Mouse (Mus musculus): ENCODE measurements around the gene Prkci. TPM values are rescaled to one million over a fixed set of nuclear protein-coding genes. Genes with fewer than 3 reads are reported as not detected.

The Prkci gene
- polyA plus RNA-seq, 1 experiment from 2014 or later = 3.8 TPM

DNA sequence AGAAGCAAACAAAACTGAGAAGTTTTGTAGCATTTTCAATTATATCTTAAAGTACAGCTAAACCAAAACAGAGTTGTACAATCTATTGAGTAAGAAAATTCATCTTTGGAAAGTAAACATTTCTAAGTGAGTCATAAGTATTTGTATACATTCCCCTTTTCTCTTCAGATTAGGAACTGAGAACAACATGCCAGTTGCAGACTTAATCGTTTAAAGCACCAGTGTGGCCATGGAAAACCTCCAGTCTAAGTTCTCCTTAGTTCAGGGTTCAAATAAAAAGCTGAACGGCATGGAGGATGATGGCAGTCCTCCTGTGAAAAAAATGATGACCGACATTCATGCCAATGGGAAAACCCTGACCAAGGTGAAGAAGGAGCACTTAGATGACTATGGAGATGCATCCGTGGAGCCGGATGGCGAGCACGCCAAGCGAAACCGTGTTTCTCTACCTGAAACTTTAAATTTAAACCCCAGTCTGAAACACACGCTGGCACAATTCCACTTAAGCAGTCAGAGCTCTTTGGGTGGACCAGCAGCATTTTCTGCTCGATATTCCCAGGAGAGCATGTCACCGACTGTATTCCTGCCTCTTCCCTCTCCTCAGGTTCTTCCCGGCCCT, 101.7 kb downstream of the Prkci start:
- DNase-seq (no peak), ATAC-seq (no peak)
- H3K4me1 ChIP-seq (ENCODE audit: insufficient read depth) = peaks cover 26% of the 10 kb centered on the region
- H3K27me3 ChIP-seq (ENCODE audit: insufficient read depth, low read length) = no peaks in the 10 kb centered on the region
- H3K4me2 ChIP-seq (ENCODE audit: low read depth, low read length) = peak overlapping the region; percentile 22; the same call in 1 of the 2 replicates
- WGBS (ENCODE audit: insufficient replicate concordance) = 87% methylated on average over 13 of the region's 13 CpGs
- H3K4me3 ChIP-seq (ENCODE audit: low read depth, low read length) = no peak overlapping the region
- TF ChIP-seq CTCF (IDR thresholded peaks at IDR 0.05; ENCODE audit: low read depth) = no peak
- TF ChIP-seq EP300 (IDR thresholded peaks at IDR 0.05; ENCODE audit: low read depth) = no peak
- no peak overlapping the region for H3K9ac ChIP-seq (replicated peaks)
- no peak overlapping the region for H3K27ac ChIP-seq (ENCODE audit: low read depth)
- H3K9me3 ChIP-seq (ENCODE audit: low read length) = no peaks in the 10 kb centered on the region
- H3K36me3 ChIP-seq (replicated peaks; ENCODE audit: insufficient read depth, low read length) = no peaks in the 10 kb centered on the region

DNA sequence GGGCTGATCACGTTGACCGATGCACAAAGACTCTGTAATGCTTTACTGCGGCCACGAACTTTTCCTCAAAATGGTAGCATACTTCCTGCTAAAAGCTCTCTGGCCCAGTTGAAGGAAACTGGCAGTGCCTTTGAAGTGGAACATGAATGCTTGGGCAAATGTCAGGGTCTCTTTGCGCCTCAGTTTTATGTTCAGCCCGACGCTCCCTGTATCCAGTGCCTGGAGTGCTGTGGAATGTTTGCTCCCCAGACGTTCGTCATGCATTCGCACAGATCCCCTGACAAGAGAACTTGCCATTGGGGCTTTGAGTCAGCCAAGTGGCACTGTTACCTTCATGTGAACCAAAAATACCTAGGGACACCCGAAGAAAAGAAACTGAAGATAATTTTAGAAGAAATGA, 102.4 kb downstream of the Prkci start:
- WGBS (ENCODE audit: insufficient replicate concordance) = 81% methylated on average over 11 of the region's 11 CpGs
- Histone ChIP-seq H3K9ac (replicated peaks) (no peak overlapping the region), H3K27me3 (ENCODE audit: insufficient read depth, low read length) (no peaks in the 10 kb centered on the region), H3K36me3 (replicated peaks; ENCODE audit: insufficient read depth, low read length) (no peaks in the 10 kb centered on the region), H3K4me2 (ENCODE audit: low read depth, low read length) (no peak overlapping the region; the same call in 1 of the 2 replicates), H3K4me1 (ENCODE audit: insufficient read depth) (peaks cover 20% of the 10 kb centered on the region), H3K9me3 (ENCODE audit: low read length) (no peaks in the 10 kb centered on the region), H3K4me3 (ENCODE audit: low read depth, low read length) (no peak overlapping the region), H3K27ac (ENCODE audit: low read depth) (no peak overlapping the region)
- no peak for DNase-seq
- TF ChIP-seq CTCF (IDR thresholded peaks at IDR 0.05; ENCODE audit: low read depth) = no peak
- TF ChIP-seq EP300 (IDR thresholded peaks at IDR 0.05; ENCODE audit: low read depth) = no peak
- no peak for ATAC-seq

DNA sequence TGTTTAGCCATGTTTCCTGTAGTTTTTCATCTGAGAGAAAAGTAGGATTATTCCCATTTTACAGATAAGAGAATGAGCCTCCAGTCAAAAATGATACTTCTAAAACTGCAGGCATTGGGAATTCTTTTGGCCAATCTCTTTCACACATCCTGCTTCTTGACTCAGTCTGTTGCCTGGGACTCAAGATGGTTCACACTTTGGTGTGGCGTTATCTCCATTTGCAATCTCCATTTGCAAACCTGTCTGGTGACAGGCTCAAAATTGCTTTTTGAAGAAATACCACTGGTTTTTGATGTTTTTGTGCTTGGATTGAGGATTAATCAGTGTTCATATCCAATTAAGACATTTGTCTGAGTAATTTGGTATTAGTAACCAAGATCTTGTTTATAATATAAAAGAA, 103.0 kb downstream of the Prkci start:
- Histone ChIP-seq H3K4me1 (ENCODE audit: insufficient read depth) (peaks cover 18% of the 10 kb centered on the region), H3K27me3 (ENCODE audit: insufficient read depth, low read length) (no peaks in the 10 kb centered on the region), H3K9me3 (ENCODE audit: low read length) (no peaks in the 10 kb centered on the region), H3K27ac (ENCODE audit: low read depth) (no peak overlapping the region), H3K4me2 (ENCODE audit: low read depth, low read length) (peak overlapping the region; percentile 50), H3K4me3 (ENCODE audit: low read depth, low read length) (no peak overlapping the region), H3K36me3 (replicated peaks; ENCODE audit: insufficient read depth, low read length) (no peaks in the 10 kb centered on the region), H3K9ac (replicated peaks) (no peak overlapping the region)
- no peak for TF ChIP-seq CTCF (IDR thresholded peaks at IDR 0.05; ENCODE audit: low read depth)
- TF ChIP-seq EP300 (IDR thresholded peaks at IDR 0.05; ENCODE audit: low read depth) = no peak
- ATAC-seq (no peak), DNase-seq (no peak)
- WGBS (ENCODE audit: insufficient replicate concordance) = 94% methylated on average over 1 of the region's 1 CpGs

DNA sequence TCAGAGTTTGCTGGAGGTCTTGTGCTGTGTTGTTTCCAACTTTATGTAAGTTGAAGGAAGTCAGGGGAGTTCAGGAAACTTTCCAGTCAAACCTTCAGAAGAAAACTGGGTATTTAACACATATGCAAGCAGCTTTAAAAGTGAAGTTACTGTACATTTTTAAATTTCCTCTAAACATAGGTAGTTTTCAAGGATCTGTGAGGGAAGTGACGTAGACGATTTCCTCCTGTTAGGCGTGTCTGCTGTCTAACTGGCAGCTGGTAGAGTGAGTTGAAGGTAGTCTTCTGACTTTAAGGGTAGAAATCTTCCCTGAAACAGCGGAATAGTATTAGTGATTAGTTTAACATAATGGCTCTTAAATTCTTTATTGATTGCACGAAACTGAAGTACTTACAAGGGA, 104.5 kb downstream of the Prkci start:
- peak overlapping the region; percentile 54 for H3K4me2 ChIP-seq (ENCODE audit: low read depth, low read length)
- no peaks in the 10 kb centered on the region for H3K27me3 ChIP-seq (ENCODE audit: insufficient read depth, low read length)
- TF ChIP-seq CTCF (IDR thresholded peaks at IDR 0.05; ENCODE audit: low read depth) (no peak), EP300 (IDR thresholded peaks at IDR 0.05; ENCODE audit: low read depth) (no peak)
- peaks cover 21% of the 10 kb centered on the region for H3K4me1 ChIP-seq (ENCODE audit: insufficient read depth)
- DNase-seq = no peak
- WGBS (ENCODE audit: insufficient replicate concordance) = 72% methylated on average over 5 of the region's 5 CpGs
- no peaks in the 10 kb centered on the region for H3K36me3 ChIP-seq (replicated peaks; ENCODE audit: insufficient read depth, low read length)
- H3K27ac ChIP-seq (ENCODE audit: low read depth) = no peak overlapping the region
- 0 out of 2 replicates have a peak overlapping the region, but pooled peaks have one; percentile 18 for H3K4me3 ChIP-seq (ENCODE audit: low read depth, low read length)
- no peak for ATAC-seq
- no peaks in the 10 kb centered on the region for H3K9me3 ChIP-seq (ENCODE audit: low read length)
- H3K9ac ChIP-seq (replicated peaks) = no peak overlapping the region

DNA sequence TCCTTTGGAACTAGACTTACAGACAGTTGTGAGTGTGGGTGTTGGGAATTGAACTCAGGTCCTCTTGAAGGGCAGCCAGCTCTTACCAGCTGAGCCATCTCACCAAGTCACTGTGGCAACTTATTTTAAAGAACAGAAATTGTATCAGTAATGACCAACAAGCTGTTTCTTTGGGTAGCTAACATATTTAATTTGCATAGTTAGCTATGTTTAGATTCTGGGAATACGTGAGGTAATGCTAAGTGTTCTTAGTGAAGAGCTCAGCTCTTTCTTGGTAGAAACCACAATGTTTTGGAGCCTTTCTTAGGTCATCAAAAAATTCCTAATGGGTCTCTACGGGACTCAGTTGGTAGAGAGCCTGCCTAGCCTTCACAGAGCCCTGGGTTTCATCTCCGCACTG, 105.3 kb downstream of the Prkci start:
- Histone ChIP-seq H3K4me3 (ENCODE audit: low read depth, low read length) (no peak overlapping the region), H3K9ac (replicated peaks) (no peak overlapping the region), H3K36me3 (replicated peaks; ENCODE audit: insufficient read depth, low read length) (no peaks in the 10 kb centered on the region; the same call in 1 of the 2 replicates), H3K4me2 (ENCODE audit: low read depth, low read length) (no peak overlapping the region; the same call in 1 of the 2 replicates), H3K27me3 (ENCODE audit: insufficient read depth, low read length) (no peaks in the 10 kb centered on the region), H3K27ac (ENCODE audit: low read depth) (no peak overlapping the region), H3K4me1 (ENCODE audit: insufficient read depth) (peaks cover 21% of the 10 kb centered on the region), H3K9me3 (ENCODE audit: low read length) (no peaks in the 10 kb centered on the region)
- TF ChIP-seq CTCF (IDR thresholded peaks at IDR 0.05; ENCODE audit: low read depth) (no peak), EP300 (IDR thresholded peaks at IDR 0.05; ENCODE audit: low read depth) (no peak)
- DNase-seq (no peak), ATAC-seq (no peak)
- WGBS (ENCODE audit: insufficient replicate concordance) = 87% methylated on average over 3 of the region's 3 CpGs

Small RNA genes within 50 kb of the gene (microRNA-seq; reads per million reads assigned to microRNA genes)
- not detected for gene Mir7008

Other genes with a start within 250 kb of the Prkci start
- gene Samd7, start 249.5 kb upstream of the Prkci start, polyA plus RNA-seq (2015; fragmentation: Nextera tagmentation; extraction: Ambion mirVana) = 0.04 TPM in 2 replicates
- 90.8 and 102 TPM in 2 replicates for gene Sec62, start 202.9 kb upstream of the Prkci start, polyA plus RNA-seq (2015; fragmentation: Nextera tagmentation; extraction: Ambion mirVana)
- gene Gpr160, start 139.8 kb upstream of the Prkci start, polyA plus RNA-seq (2015; fragmentation: Nextera tagmentation; extraction: Ambion mirVana) = 5.4 and 5.9 TPM in 2 replicates
- gene Phc3, start 26.3 kb upstream of the Prkci start, polyA plus RNA-seq (2015; fragmentation: Nextera tagmentation; extraction: Ambion mirVana) = 1.4 TPM in 2 replicates
- gene Skil, start 99.3 kb downstream of the Prkci start, polyA plus RNA-seq (2015; fragmentation: Nextera tagmentation; extraction: Ambion mirVana) = 7.3 and 8.2 TPM in 2 replicates
- gene Cldn11, start 154.2 kb downstream of the Prkci start, polyA plus RNA-seq (2015; fragmentation: Nextera tagmentation; extraction: Ambion mirVana) = 0.11 and 0.17 TPM in 2 replicates